Mouse (Mus musculus) midbrain, embryonic 16.5 days (tissue): ENCODE data around the gene Gm20388. TPM values are rescaled to one million over a fixed set of nuclear protein-coding genes. Genes with fewer than 3 reads are reported as not detected.

Experiments used
- ATAC-seq: fragments of 200-750 bp; cut with Nextera tagmentation; 2 replicates; pipeline ENCODE4 v1.8.0; 2017; ENCODE audit warnings: moderate TSS enrichment
- H3K27ac ChIP-seq: fragments of 300-500 bp; sonication (generic); 2 replicates; pipeline ENCODE4 v1.5.1; 2014; ENCODE audit warnings: mild to moderate bottlenecking, low read length, mixed read lengths
- H3K27me3 ChIP-seq: fragments of 300-500 bp; sonication (generic); 2 replicates; pipeline ENCODE4 v1.6.1; 2014; ENCODE audit warnings: low read depth, low read length, mixed read lengths; ENCODE audit not compliant: control insufficient read depth, insufficient read depth
- H3K36me3 ChIP-seq: fragments of 300-500 bp; sonication (generic); 2 replicates; pipeline ENCODE4 v1.6.1; 2014; ENCODE audit warnings: mild to moderate bottlenecking, low read length, moderate library complexity, mixed read lengths; ENCODE audit not compliant: control insufficient read depth, insufficient read depth
- H3K4me1 ChIP-seq: fragments of 300-500 bp; sonication (generic); 2 replicates; pipeline ENCODE4 v1.6.1; 2014; ENCODE audit warnings: mild to moderate bottlenecking, low read length, mixed read lengths; ENCODE audit not compliant: control insufficient read depth, insufficient read depth
- H3K4me2 ChIP-seq: fragments of 300-500 bp; sonication (generic); 2 replicates; pipeline ENCODE4 v1.6.1; 2014; ENCODE audit warnings: mild to moderate bottlenecking, low read length, mixed read lengths
- H3K4me3 ChIP-seq: fragments of 300-500 bp; sonication (generic); 2 replicates; pipeline ENCODE4 v1.5.1; 2014; ENCODE audit warnings: low read depth, mild to moderate bottlenecking, low read length, moderate library complexity, mixed read lengths
- H3K9ac ChIP-seq: fragments of 300-500 bp; sonication (generic); 2 replicates; pipeline ENCODE4 v1.6.1; 2014; ENCODE audit warnings: low read depth, low read length, mixed read lengths
- H3K9me3 ChIP-seq: fragments of 300-500 bp; sonication (generic); replicated peaks from 2 replicates; pipeline ENCODE4 v1.6.1; 2014; ENCODE audit warnings: mild to moderate bottlenecking, low read length, mixed read lengths; ENCODE audit not compliant: control insufficient read depth, poor library complexity, severe bottlenecking
- WGBS: fragments of 180-500 bp; shearing (Covaris S2); extraction: QIAGEN DNeasy Blood & Tissue Kit; methylation state at CpG from one replicate; pipeline ENCODE4 v1.1.7; 2014; 5-methylcytosine and 5-hydroxymethylcytosine counted together
- polyA plus RNA-seq: library from polyadenylated mRNA; unstranded; fragments of >200 nt; fragmentation: Nextera tagmentation; extraction: Ambion mirVana; gene quantifications from 2 replicates; pipeline ENCODE4 v1.2.1, GENCODE M21; 2015

Gm20388 gene
- polyA plus RNA-seq, 1 experiment from 2014 or later: 7.5 TPM

DNA sequence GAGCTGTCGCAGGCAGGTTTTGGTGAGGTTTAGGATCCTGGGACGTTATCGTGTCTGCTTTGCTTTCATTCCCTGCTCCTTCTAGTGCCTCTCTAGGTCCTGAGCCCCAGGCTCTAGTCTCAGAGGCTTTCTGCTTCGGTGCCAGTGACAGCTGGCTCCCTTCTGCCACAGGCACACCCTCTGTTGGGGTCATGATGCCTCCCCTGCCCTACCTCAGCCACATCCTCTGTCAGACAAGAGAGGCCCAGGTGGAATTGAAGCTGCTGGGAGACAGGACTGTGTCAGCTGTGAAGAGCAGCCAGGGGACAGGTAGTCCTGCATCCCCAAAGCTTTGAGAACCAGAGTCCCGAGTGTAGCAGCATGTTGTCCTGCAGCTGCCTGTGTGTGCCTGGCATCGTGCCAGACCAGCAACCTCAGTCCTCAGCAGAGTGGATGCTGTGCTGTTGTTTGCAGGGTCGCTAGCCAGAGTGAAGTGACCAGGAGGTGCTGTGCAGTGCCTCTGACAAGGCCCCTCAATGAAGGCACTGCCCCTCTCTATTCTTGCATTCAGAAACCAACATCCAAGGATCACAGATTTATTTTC lies 2896.4 kb downstream of the Gm20388 start:
- Histone ChIP-seq H3K36me3 (0 out of 2 replicates have a peak, but pooled peaks cover 2% of the 10 kb centered on the region), H3K4me3 (no peak overlapping the region), H3K4me2 (no peak overlapping the region), H3K9ac (peak overlapping the region; percentile 6; the same call in 1 of the 2 replicates), H3K9me3 (no peaks in the 10 kb centered on the region), H3K4me1 (peaks cover 61% of the 10 kb centered on the region), H3K27me3 (no peaks in the 10 kb centered on the region), H3K27ac (peak overlapping the region; percentile 84)
- WGBS: 29% methylated on average over 7 of the region's 7 CpGs
- no peak for ATAC-seq

DNA sequence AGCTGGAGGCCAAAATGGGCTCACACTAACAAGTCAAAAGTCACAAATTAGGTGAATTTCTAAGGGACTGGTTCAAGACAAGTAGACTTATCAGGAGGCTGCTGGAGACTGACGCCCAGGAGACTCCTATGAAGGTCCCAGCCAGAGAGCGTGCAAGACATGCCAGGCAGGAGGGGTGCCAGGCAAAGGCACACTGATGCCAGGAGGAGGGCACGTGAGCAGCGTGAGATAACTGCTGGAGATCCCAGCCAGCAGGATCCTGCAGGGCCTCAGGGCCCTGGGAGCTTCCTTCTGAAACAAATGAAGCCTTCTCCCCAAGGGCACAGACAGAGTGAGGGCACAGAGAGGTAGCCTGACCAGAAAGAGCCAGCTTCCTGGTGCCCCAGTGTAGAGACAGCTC lies 2897.3 kb downstream of the Gm20388 start:
- H3K36me3 ChIP-seq: no peaks in the 10 kb centered on the region; the same call in 1 of the 2 replicates
- 0 out of 2 replicates have a peak overlapping the region, but pooled peaks have one; percentile 10 for H3K27ac ChIP-seq
- no peak overlapping the region for H3K9ac ChIP-seq
- H3K4me1 ChIP-seq: peaks cover 60% of the 10 kb centered on the region
- H3K4me3 ChIP-seq: no peak overlapping the region
- WGBS: 65% methylated on average over 4 of the region's 4 CpGs
- H3K27me3 ChIP-seq: no peaks in the 10 kb centered on the region
- H3K4me2 ChIP-seq: no peak overlapping the region
- no peaks in the 10 kb centered on the region for H3K9me3 ChIP-seq
- no peak for ATAC-seq

DNA sequence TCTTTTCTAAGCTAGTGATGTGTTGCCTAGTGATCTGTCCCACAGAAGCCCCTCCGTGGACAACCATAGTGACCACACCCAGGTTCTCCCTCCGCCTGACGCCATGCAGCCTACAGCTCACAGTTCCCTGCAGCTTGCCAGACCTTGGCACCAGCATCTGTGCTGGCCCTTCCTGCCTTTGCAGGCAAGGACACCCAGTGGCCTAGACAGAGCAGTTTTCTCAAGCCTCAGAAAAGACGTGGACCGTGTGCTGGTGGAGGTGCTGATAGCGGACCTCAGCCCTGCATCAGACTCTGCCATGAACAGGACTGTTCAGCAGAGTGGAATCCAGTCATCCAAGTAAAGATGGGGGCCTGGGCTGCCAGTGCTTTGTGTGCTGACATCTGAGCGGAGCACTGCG lies 2899.7 kb downstream of the Gm20388 start:
- H3K27ac ChIP-seq: 0 out of 2 replicates have a peak overlapping the region, but pooled peaks have one; percentile 33
- no peak overlapping the region for H3K4me2 ChIP-seq
- H3K4me3 ChIP-seq: no peak overlapping the region
- no peaks in the 10 kb centered on the region for H3K27me3 ChIP-seq
- H3K36me3 ChIP-seq: no peaks in the 10 kb centered on the region; the same call in 1 of the 2 replicates
- WGBS: 81% methylated on average over 8 of the region's 8 CpGs
- H3K4me1 ChIP-seq: peaks cover 42% of the 10 kb centered on the region
- no peaks in the 10 kb centered on the region for H3K9me3 ChIP-seq
- no peak for ATAC-seq
- peak overlapping the region; percentile 25; the same call in 1 of the 2 replicates for H3K9ac ChIP-seq

DNA sequence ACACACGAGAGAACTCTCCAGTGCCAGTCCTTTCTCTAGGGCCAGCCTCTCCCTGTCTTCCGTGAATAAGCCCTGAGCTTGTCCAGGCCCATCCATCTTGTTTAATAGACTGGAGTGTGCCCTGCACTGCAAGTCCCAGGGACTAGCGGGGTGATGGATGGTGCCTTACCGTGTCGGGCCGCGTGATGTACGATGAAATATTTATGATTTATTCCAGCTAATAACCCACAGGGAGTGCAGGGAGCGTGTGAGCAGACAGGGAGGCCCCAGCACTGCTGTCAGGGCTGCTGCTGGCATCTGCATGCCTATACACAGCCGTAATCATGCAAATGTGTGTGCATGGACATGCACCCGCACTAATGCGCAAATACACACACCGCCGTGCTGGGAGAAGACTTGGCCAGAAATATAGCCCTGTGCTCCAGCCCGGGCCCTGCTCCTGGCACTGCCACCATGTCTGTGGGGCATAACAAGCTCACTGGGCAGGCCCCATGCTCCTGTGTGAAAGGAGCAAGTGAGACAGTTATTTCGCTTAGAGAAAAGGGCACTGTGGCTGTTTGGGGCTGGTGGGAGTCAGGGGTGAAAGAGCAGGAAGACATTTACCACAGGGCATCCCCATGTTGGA lies 2901.3 kb downstream of the Gm20388 start:
- Histone ChIP-seq H3K4me1 (peaks cover 26% of the 10 kb centered on the region), H3K4me3 (no peak overlapping the region), H3K27me3 (no peaks in the 10 kb centered on the region), H3K36me3 (no peaks in the 10 kb centered on the region; the same call in 1 of the 2 replicates), H3K27ac (peak overlapping the region; percentile 45), H3K9me3 (no peaks in the 10 kb centered on the region), H3K4me2 (no peak overlapping the region), H3K9ac (no peak overlapping the region)
- ATAC-seq: no peak
- WGBS: 57% methylated on average over 16 of the region's 16 CpGs

DNA sequence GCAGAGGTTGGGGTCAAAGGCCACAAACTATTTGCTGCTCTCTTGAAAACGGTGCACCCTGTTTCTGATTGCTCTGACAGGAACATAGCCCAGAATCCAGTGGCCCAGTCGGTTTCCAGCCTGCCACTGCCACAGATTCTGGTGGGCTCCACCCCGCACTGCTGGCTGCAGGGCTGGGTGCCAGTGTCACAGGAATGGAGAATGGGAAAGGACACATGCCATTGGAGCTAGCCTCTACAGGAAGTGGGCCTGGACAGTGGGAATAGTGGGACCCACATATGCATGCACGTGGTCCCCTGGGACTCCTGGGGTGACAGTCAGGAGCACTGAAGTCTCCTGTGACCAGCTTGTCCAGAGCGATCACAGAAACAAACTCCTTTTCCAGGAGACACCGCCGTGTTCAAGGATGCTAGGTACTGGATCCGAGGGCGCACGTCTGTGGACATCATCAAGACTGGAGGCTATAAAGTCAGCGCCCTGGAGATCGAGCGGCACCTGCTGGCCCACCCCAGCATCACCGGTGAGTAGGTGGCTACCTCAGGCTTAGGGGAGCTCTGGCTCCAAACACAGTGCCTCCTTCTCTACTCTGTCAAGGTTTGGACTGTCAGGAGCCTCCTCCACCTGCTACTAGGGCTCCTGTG lies 2902.1 kb downstream of the Gm20388 start:
- WGBS: 70% methylated on average over 14 of the region's 14 CpGs
- H3K9ac ChIP-seq: no peak overlapping the region
- ATAC-seq: peak; percentile 44; the same call in 1 of the 2 replicates

DNA sequence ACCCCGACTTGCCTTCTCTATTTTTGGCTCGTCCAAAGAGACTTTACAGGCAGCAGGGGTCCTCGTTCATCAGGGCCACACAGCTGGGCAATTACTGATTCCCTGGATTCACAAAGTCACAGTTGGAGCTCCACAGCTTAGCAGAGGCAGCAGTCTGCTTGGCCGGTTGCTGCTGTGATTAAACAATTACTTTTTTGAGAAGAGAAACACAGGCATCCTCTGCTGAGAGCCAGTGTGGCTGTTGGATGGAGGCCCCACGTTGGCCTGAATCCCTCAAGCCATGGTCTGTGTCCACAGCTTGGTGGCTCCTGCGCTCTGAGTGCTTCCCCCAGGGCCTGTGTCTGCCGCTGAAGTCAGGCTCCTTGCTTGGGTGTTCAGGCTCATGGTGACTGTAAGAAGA lies 2904.0 kb downstream of the Gm20388 start:
- Histone ChIP-seq H3K9me3 (no peaks in the 10 kb centered on the region), H3K27ac (peak overlapping the region; percentile 33; the same call in 1 of the 2 replicates), H3K4me3 (no peak overlapping the region), H3K4me2 (no peak overlapping the region), H3K27me3 (no peaks in the 10 kb centered on the region), H3K4me1 (peaks cover 21% of the 10 kb centered on the region), H3K9ac (0 out of 2 replicates have a peak overlapping the region, but pooled peaks have one; percentile 10), H3K36me3 (no peaks in the 10 kb centered on the region; the same call in 1 of the 2 replicates)
- 8% methylated on average over 7 of the region's 7 CpGs for WGBS
- no peak for ATAC-seq

More for the DNA sequence above, 2902.1 kb downstream of the Gm20388 start:
- H3K27me3 ChIP-seq: no peaks in the 10 kb centered on the region
- H3K4me3 ChIP-seq: no peak overlapping the region
- peaks cover 25% of the 10 kb centered on the region for H3K4me1 ChIP-seq
- no peaks in the 10 kb centered on the region for H3K9me3 ChIP-seq
- no peaks in the 10 kb centered on the region; the same call in 1 of the 2 replicates for H3K36me3 ChIP-seq
- peak overlapping the region; percentile 45; the same call in 1 of the 2 replicates for H3K27ac ChIP-seq
- no peak overlapping the region for H3K4me2 ChIP-seq

DNA sequence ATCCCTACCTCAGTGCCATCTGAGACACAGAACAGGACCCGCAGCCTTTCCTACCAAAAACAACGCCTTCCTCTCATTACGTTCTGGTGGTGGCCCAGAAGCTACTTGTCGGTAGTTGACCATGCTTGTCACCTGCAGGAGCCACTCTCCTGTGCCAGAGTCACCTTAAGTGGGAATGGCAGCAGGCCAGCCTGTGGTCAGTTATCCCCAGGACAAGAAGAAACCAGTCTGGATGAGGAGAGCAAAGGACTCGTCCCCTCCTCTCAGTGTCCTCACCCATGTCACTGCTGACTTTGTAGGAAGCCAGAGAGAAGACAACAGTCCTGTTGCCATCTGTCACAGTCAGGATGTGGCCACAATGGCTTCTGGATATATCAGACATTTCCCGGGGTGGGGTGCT lies 2906.3 kb downstream of the Gm20388 start:
- Histone ChIP-seq H3K4me3 (no peak overlapping the region), H3K4me1 (peaks cover 9% of the 10 kb centered on the region; the same call in 1 of the 2 replicates), H3K36me3 (no peaks in the 10 kb centered on the region; the same call in 1 of the 2 replicates), H3K9ac (no peak overlapping the region), H3K4me2 (no peak overlapping the region), H3K27ac (no peak overlapping the region), H3K9me3 (no peaks in the 10 kb centered on the region), H3K27me3 (no peaks in the 10 kb centered on the region)
- WGBS: 93% methylated on average over 6 of the region's 6 CpGs
- ATAC-seq: no peak

DNA sequence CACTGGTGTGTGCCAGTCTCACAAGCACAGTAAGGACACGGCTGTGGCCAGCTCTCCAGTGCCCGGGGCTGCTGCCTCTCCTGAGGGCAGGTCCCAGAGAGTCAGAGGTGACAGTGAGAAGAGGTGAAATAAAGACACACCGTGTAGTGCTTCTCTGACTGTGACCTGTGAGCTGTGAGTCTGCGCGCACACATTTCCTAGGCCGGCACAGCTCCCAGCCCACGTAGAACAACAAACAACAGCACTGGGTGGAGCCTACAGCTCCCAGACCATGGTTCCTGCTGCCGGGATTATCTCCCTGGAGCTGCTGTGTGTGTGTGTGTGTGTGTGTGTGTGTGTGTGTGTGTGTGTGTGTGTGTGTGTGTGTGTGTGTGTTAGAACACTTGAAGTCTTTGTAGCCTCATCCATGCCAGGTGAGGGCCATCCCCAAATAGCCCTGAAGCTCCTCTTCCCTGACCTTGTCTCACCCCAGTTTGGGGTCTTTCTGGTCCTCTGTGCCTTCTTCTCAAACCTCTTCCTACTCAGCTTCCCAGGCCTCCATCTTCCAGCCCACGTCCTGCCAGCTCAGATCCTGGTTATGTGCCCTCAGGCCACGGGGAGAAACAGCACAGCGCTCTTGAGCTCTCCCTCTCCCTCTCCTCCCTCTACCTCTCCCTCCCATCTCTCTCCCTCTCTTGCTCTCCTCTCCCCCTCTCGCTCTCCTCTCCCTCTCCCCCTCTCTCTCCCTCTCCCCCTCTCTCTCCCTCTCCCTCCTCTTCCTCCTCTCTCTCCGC lies 2907.3 kb downstream of the Gm20388 start:
- H3K9me3 ChIP-seq: no peaks in the 10 kb centered on the region
- WGBS: 41% methylated on average over 13 of the region's 13 CpGs
- no peak overlapping the region for H3K9ac ChIP-seq
- no peaks in the 10 kb centered on the region; the same call in 1 of the 2 replicates for H3K36me3 ChIP-seq
- H3K4me2 ChIP-seq: no peak overlapping the region
- no peak overlapping the region for H3K27ac ChIP-seq
- no peak overlapping the region for H3K4me3 ChIP-seq
- H3K4me1 ChIP-seq: peaks cover 9% of the 10 kb centered on the region; the same call in 1 of the 2 replicates
- H3K27me3 ChIP-seq: no peaks in the 10 kb centered on the region
- ATAC-seq: no peak
